Mouse (Mus musculus): ENCODE measurements around the gene Polr3b. TPM values are rescaled to one million over a fixed set of nuclear protein-coding genes. Genes with fewer than 3 reads are reported as not detected.

Gene Polr3b
- polyA plus RNA-seq, 1 experiment from 2014 or later: 18.2 TPM

DNA sequence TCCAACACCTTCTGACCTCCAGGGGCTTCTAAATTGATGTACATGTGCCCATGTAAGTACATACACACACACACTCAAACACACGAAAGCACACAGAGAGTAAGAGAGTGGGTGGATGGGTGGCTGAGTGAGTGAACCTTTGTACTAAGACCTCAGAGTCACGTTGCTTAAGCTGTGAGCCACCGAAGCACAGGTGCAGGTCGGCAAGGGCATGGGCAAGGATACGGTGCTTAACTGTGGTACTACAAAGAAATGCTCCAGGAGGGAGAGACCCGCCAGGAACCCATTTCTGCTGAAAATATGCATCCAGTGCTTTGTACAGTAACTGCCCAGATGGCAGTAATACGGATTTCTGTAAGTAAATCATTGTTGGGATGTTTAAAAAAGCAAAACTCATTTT, 93.5 kb downstream of the Polr3b start:
- 88% methylated on average over 7 of the region's 7 CpGs for WGBS
- Histone ChIP-seq H3K9me3 (ENCODE audit: control insufficient read depth, low read length) (no peaks in the 10 kb centered on the region), H3K36me3 (ENCODE audit: control insufficient read depth, insufficient read depth, low read length) (no peaks in the 10 kb centered on the region), H3K27me3 (ENCODE audit: control insufficient read depth, insufficient read depth, low read length) (no peaks in the 10 kb centered on the region; the same call in 1 of the 2 replicates), H3K4me2 (replicated peaks; ENCODE audit: low read depth, low read length) (no peak overlapping the region), H3K9ac (ENCODE audit: low read depth, low read length) (no peak overlapping the region), H3K27ac (ENCODE audit: low read depth, low read length) (no peak overlapping the region), H3K4me3 (ENCODE audit: low read depth, low read length) (no peak overlapping the region), H3K4me1 (replicated peaks; ENCODE audit: control insufficient read depth, insufficient read depth, low read length) (peaks cover 4% of the 10 kb centered on the region; the same call in 1 of the 2 replicates)
- DNase-seq (ENCODE audit: low spot score) (no peak), ATAC-seq (ENCODE audit: low FRiP score) (no peak)

DNA sequence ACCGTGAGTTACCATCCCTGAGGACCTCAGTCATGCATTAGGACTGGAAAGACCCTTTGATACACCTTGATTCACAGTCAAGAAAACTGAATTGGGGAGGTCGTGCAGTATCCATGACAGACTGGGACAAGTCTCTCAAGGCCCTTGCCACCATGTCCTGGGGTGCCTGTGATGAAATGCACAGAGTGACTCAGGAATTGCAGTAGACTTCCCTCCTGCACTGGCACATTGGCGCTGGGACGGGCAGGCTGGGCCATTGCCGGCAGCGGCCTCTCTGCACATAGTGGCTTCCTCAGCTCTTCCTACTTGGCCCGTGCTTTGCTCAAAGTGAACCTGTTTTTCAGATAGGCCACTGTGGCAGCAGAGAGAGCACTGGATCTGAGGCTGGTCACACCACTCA, 94.5 kb downstream of the Polr3b start:
- H3K4me2 ChIP-seq (replicated peaks; ENCODE audit: low read depth, low read length): no peak overlapping the region
- DNase-seq (ENCODE audit: low spot score): no peak
- no peaks in the 10 kb centered on the region for H3K9me3 ChIP-seq (ENCODE audit: control insufficient read depth, low read length)
- H3K27ac ChIP-seq (ENCODE audit: low read depth, low read length): no peak overlapping the region
- WGBS: 94% methylated on average over 7 of the region's 7 CpGs
- H3K4me3 ChIP-seq (ENCODE audit: low read depth, low read length): no peak overlapping the region
- H3K4me1 ChIP-seq (replicated peaks; ENCODE audit: control insufficient read depth, insufficient read depth, low read length): peaks cover 1% of the 10 kb centered on the region; the same call in 1 of the 2 replicates
- ATAC-seq (ENCODE audit: low FRiP score): no peak
- no peaks in the 10 kb centered on the region for H3K36me3 ChIP-seq (ENCODE audit: control insufficient read depth, insufficient read depth, low read length)
- no peak overlapping the region for H3K9ac ChIP-seq (ENCODE audit: low read depth, low read length)
- no peaks in the 10 kb centered on the region; the same call in 1 of the 2 replicates for H3K27me3 ChIP-seq (ENCODE audit: control insufficient read depth, insufficient read depth, low read length)

DNA sequence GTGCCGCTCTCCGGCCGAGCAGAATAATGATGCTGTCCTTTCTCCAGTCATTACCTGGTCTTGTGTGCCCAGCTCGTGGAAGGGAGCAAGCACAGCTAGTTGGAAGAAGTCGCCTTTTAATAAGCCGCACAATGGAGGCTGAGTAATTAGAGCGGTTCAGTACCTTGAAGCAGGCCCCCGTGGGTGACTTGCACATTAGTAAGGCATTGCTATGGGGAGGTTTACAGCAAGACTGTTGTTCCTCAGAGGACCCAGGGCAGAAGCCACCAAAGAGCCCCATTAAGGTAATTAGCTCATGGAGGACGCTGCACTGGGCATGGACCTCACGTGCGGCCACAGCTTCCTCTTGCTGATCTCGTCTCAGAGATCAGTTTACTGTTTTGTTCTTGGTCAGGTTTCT, 100.6 kb downstream of the Polr3b start:
- ATAC-seq (ENCODE audit: low FRiP score) (no peak), DNase-seq (ENCODE audit: low spot score) (no peak)
- H3K4me1 ChIP-seq (replicated peaks; ENCODE audit: control insufficient read depth, insufficient read depth, low read length): no peaks in the 10 kb centered on the region
- H3K9me3 ChIP-seq (ENCODE audit: control insufficient read depth, low read length): no peaks in the 10 kb centered on the region
- no peak overlapping the region for H3K27ac ChIP-seq (ENCODE audit: low read depth, low read length)
- whole genome bisulfite sequencing: 82% methylated on average over 12 of the region's 12 CpGs
- H3K36me3 ChIP-seq (ENCODE audit: control insufficient read depth, insufficient read depth, low read length): no peaks in the 10 kb centered on the region
- H3K27me3 ChIP-seq (ENCODE audit: control insufficient read depth, insufficient read depth, low read length): no peaks in the 10 kb centered on the region
- no peak overlapping the region for H3K9ac ChIP-seq (ENCODE audit: low read depth, low read length)
- no peak overlapping the region for H3K4me2 ChIP-seq (replicated peaks; ENCODE audit: low read depth, low read length)
- no peak overlapping the region for H3K4me3 ChIP-seq (ENCODE audit: low read depth, low read length)

DNA sequence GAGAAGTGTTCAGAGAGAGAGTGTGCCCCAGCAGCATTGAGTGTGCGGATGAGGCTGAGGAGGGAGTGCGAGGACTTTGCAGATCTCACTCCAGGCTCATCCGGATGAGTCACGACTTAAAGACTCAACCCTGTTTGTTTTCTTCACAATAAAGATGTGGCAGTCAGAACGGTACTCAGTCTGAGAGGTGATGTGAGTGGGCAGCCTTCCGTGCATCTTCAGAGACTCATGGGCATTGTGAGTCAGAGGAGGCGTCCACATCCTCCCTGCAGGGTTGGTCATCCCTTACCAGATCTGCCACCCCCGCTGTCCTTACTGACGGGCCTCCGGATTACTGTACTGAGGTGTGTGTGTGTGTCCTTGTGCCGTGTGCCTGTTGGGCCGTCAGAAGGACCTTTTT, 104.9 kb downstream of the Polr3b start:
- H3K9ac ChIP-seq (ENCODE audit: low read depth, low read length): no peak overlapping the region
- no peaks in the 10 kb centered on the region for H3K9me3 ChIP-seq (ENCODE audit: control insufficient read depth, low read length)
- WGBS: 91% methylated on average over 12 of the region's 12 CpGs
- H3K27ac ChIP-seq (ENCODE audit: low read depth, low read length): no peak overlapping the region
- H3K27me3 ChIP-seq (ENCODE audit: control insufficient read depth, insufficient read depth, low read length): no peaks in the 10 kb centered on the region
- H3K4me3 ChIP-seq (ENCODE audit: low read depth, low read length): no peak overlapping the region
- ATAC-seq (ENCODE audit: low FRiP score) (no peak), DNase-seq (ENCODE audit: low spot score) (no peak)
- H3K36me3 ChIP-seq (ENCODE audit: control insufficient read depth, insufficient read depth, low read length): no peaks in the 10 kb centered on the region
- H3K4me1 ChIP-seq (replicated peaks; ENCODE audit: control insufficient read depth, insufficient read depth, low read length): no peaks in the 10 kb centered on the region
- no peak overlapping the region for H3K4me2 ChIP-seq (replicated peaks; ENCODE audit: low read depth, low read length)

DNA sequence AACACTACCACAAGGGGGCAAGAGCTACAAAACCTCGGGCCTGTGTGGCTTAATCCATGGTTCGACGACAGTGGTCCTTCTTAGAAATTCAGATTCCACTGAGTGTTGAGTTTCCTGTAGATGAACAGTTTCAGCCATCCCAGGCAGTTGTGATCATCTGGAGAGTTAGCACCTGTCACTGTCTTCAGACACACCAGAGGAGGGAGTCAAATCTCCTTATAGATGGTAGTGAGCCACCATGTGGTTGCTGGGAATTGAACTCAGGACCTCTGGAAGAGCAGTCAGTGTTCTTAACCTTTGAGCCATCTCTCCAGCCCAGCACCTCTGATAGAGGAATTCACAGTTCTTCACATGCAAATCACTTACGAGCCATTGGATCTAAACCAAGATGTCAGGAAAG, 105.7 kb downstream of the Polr3b start:
- no peak overlapping the region for H3K4me2 ChIP-seq (replicated peaks; ENCODE audit: low read depth, low read length)
- no peaks in the 10 kb centered on the region for H3K27me3 ChIP-seq (ENCODE audit: control insufficient read depth, insufficient read depth, low read length)
- H3K9ac ChIP-seq (ENCODE audit: low read depth, low read length): no peak overlapping the region
- no peaks in the 10 kb centered on the region for H3K4me1 ChIP-seq (replicated peaks; ENCODE audit: control insufficient read depth, insufficient read depth, low read length)
- no peak for ATAC-seq (ENCODE audit: low FRiP score)
- no peak overlapping the region for H3K27ac ChIP-seq (ENCODE audit: low read depth, low read length)
- H3K4me3 ChIP-seq (ENCODE audit: low read depth, low read length): no peak overlapping the region
- WGBS: 86% methylated on average over 4 of the region's 4 CpGs
- DNase-seq (ENCODE audit: low spot score): no peak
- H3K9me3 ChIP-seq (ENCODE audit: control insufficient read depth, low read length): no peaks in the 10 kb centered on the region
- no peaks in the 10 kb centered on the region for H3K36me3 ChIP-seq (ENCODE audit: control insufficient read depth, insufficient read depth, low read length)

DNA sequence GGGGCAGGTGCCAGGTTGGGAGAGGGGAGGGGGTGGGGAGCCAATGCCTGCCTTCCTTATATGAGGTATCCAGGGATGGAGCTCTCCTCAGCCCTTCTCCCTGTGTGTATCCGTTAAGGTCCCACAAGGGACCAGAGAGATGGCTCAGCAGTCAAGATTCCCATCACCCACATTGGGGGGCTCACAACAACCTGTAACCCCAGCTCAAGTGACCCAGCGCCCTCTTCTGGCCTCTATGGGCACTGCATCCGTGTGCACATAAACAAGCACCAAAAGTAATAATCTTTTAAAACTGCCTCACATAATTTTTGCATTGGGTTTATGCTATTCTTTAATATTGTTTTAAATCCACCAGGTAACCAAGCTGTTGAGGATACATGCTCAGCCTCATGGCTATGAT, 108.0 kb downstream of the Polr3b start:
- H3K4me2 ChIP-seq (replicated peaks; ENCODE audit: low read depth, low read length): no peak overlapping the region
- H3K27me3 ChIP-seq (ENCODE audit: control insufficient read depth, insufficient read depth, low read length): no peaks in the 10 kb centered on the region
- 84% methylated on average over 3 of the region's 3 CpGs for WGBS
- no peaks in the 10 kb centered on the region for H3K4me1 ChIP-seq (replicated peaks; ENCODE audit: control insufficient read depth, insufficient read depth, low read length)
- H3K27ac ChIP-seq (ENCODE audit: low read depth, low read length): no peak overlapping the region
- no peaks in the 10 kb centered on the region for H3K9me3 ChIP-seq (ENCODE audit: control insufficient read depth, low read length)
- H3K36me3 ChIP-seq (ENCODE audit: control insufficient read depth, insufficient read depth, low read length): no peaks in the 10 kb centered on the region
- no peak overlapping the region for H3K9ac ChIP-seq (ENCODE audit: low read depth, low read length)
- DNase-seq (ENCODE audit: low spot score) (no peak), ATAC-seq (ENCODE audit: low FRiP score) (no peak)
- H3K4me3 ChIP-seq (ENCODE audit: low read depth, low read length): no peak overlapping the region

DNA sequence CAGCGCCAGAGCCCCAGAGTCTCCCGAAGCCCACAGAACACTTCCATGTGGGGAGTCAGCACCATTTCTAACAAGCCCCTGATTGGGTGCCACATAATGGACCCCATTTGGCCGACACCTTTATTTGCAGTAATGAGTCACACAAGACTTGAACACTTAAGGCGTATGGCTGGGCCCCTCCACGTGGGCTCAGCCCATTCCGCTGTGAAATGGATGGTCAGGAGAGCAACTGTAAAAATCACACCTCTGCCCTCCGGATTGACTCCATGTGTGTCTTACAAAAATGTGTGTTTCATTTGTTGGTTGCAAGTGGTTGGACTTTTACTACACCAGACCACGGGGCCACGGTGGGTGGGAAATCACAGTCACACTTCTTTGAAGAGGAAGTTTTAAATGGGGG, 108.9 kb downstream of the Polr3b start:
- Histone ChIP-seq H3K4me2 (replicated peaks; ENCODE audit: low read depth, low read length) (no peak overlapping the region), H3K9ac (ENCODE audit: low read depth, low read length) (no peak overlapping the region), H3K4me1 (replicated peaks; ENCODE audit: control insufficient read depth, insufficient read depth, low read length) (no peaks in the 10 kb centered on the region), H3K9me3 (ENCODE audit: control insufficient read depth, low read length) (no peaks in the 10 kb centered on the region), H3K36me3 (ENCODE audit: control insufficient read depth, insufficient read depth, low read length) (no peaks in the 10 kb centered on the region), H3K27ac (ENCODE audit: low read depth, low read length) (no peak overlapping the region), H3K4me3 (ENCODE audit: low read depth, low read length) (no peak overlapping the region), H3K27me3 (ENCODE audit: control insufficient read depth, insufficient read depth, low read length) (no peaks in the 10 kb centered on the region)
- WGBS: 90% methylated on average over 9 of the region's 9 CpGs
- no peak for ATAC-seq (ENCODE audit: low FRiP score)
- DNase-seq (ENCODE audit: low spot score): no peak

DNA sequence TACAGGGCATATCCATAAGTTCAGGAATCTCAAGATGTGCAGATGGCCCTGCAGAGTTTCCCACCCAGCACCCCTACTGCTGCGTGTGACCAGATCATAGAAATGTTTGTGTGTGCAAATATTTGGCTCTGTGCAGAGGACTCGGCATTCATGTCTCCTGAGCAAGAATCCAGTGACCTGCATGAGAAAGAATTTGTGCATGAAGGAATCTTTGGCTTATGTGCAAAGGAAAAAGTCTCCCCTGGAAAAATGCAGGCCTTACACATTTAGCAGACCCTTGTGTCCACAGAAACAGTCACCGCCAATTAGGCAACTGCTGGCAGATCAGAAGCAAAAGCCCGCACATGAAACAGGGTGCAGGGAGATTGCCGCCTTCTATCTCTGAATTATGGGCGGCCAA, 111.4 kb downstream of the Polr3b start:
- ATAC-seq (ENCODE audit: low FRiP score): no peak
- Histone ChIP-seq H3K9ac (ENCODE audit: low read depth, low read length) (no peak overlapping the region), H3K27ac (ENCODE audit: low read depth, low read length) (no peak overlapping the region), H3K9me3 (ENCODE audit: control insufficient read depth, low read length) (no peaks in the 10 kb centered on the region), H3K4me2 (replicated peaks; ENCODE audit: low read depth, low read length) (no peak overlapping the region), H3K27me3 (ENCODE audit: control insufficient read depth, insufficient read depth, low read length) (no peaks in the 10 kb centered on the region), H3K4me3 (ENCODE audit: low read depth, low read length) (no peak overlapping the region), H3K36me3 (ENCODE audit: control insufficient read depth, insufficient read depth, low read length) (no peaks in the 10 kb centered on the region), H3K4me1 (replicated peaks; ENCODE audit: control insufficient read depth, insufficient read depth, low read length) (no peaks in the 10 kb centered on the region)
- DNase-seq (ENCODE audit: low spot score): no peak
- WGBS: 84% methylated on average over 6 of the region's 6 CpGs

DNA sequence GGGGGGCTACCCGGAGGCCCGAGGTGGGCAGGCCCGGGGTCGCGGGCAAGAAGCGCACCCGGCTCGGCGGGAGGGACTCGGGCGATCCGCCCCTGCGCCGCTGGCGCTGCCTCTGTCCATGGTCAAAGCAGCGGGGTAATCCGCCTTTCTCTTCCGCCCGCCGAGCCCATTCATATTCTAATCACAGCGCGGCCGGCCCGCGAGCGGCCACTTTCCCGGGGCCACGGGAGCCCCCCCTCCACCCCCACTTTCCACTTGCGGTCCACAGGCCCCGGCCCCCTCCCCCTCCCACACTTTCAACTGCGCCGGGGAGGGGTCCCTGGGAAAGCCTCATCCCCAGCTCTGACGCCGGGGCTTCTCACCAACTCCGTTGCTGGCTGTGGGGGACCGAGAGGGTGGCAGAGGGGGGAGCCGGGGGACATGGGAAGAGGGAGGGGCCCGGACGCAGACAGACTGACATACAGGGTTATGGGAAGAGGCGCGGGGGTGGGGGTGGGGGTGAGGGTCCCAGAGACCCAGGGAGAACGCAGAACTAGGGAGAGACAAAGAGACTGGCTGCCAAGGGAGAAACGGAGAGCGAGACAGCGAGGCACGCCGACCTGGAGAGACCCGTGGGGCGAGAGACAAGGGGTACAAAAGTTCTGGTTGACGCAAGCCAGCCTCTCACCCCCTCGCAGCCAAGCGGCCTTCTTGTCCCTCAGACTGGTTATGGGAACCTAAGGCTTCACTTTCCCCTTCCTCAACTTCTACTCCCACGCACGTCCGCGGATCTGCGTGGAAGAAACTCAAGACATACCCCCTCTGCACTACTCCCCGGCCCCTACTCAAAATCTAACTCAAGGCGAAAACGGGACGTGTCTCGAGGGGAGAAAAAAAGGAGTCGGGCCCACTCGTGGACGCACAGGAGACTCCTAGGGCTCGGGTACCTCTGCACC, 133.0 kb downstream of the Polr3b start:
- peak; percentile 80 for ATAC-seq (ENCODE audit: low FRiP score)
- Histone ChIP-seq H3K27me3 (ENCODE audit: control insufficient read depth, insufficient read depth, low read length) (peaks cover 27% of the 10 kb centered on the region), H3K4me1 (replicated peaks; ENCODE audit: control insufficient read depth, insufficient read depth, low read length) (peaks cover 3% of the 10 kb centered on the region; the same call in 1 of the 2 replicates), H3K4me3 (ENCODE audit: low read depth, low read length) (peak overlapping the region; percentile 70), H3K27ac (ENCODE audit: low read depth, low read length) (peak overlapping the region; percentile 87), H3K9me3 (ENCODE audit: control insufficient read depth, low read length) (no peaks in the 10 kb centered on the region), H3K4me2 (replicated peaks; ENCODE audit: low read depth, low read length) (peak overlapping the region; percentile 80), H3K9ac (ENCODE audit: low read depth, low read length) (peak overlapping the region; percentile 63), H3K36me3 (ENCODE audit: control insufficient read depth, insufficient read depth, low read length) (no peaks in the 10 kb centered on the region)
- DNase-seq (ENCODE audit: low spot score): peak; percentile 86
- WGBS: under 1% methylated on average over 66 of the region's 66 CpGs
